Mouse (Mus musculus) megakaryocyte, embryonic 14.5 days (primary cell): ENCODE data around the gene Nsd1. TPM values are rescaled to one million over a fixed set of nuclear protein-coding genes. Genes with fewer than 3 reads are reported as not detected.
A peak's percentile ranks its signal among the peaks of the same experiment; 100 is the strongest.

Source experiments
- H3K27me3 ChIP-seq: replicated peaks from 2 replicates; pipeline ENCODE3; 2012; ENCODE audit warnings: inconsistent platforms
- H3K36me3 ChIP-seq: replicated peaks from 2 replicates; pipeline ENCODE3; 2012; ENCODE audit warnings: low read length, inconsistent platforms, mixed read lengths
- H3K4me1 ChIP-seq: 2 replicates; pipeline ENCODE4 v1.6.1; 2012; ENCODE audit warnings: inconsistent platforms
- H3K4me3 ChIP-seq: replicated peaks from 2 replicates; pipeline ENCODE3; 2012; ENCODE audit warnings: moderate library complexity, mild to moderate bottlenecking, inconsistent platforms
- H3K9me3 ChIP-seq: 2 replicates; pipeline ENCODE4 v1.6.1; 2012; ENCODE audit warnings: inconsistent platforms
- FLI1 ChIP-seq: IDR thresholded peaks from 2 replicates; pipeline ENCODE4 v1.6.1; 2012; ENCODE audit warnings: low read length, inconsistent platforms, mixed read lengths
- GATA1 ChIP-seq: IDR thresholded peaks from 3 replicates; pipeline ENCODE4 v1.6.1; 2012; ENCODE audit warnings: mixed read lengths, low read length, inconsistent platforms, borderline replicate concordance
- polyA plus RNA-seq: library from polyadenylated mRNA; stranded (reverse); fragments of >175 nt; gene quantifications from 2 replicates; pipeline ENCODE4 v1.2.3, GENCODE M21; 2012; ENCODE audit warnings: low replicate concordance; ENCODE audit not compliant: insufficient read depth

Gene Nsd1
- polyA plus RNA-seq, 1 experiment, result 2.5 TPM

GRCm38 (mm10) chr13:55339259-55339658 is 129.7 kb downstream of the Nsd1 start:
- TF ChIP-seq FLI1 (no peak), GATA1 (no peak)
- Histone ChIP-seq H3K4me3 (peak overlapping the region; percentile 57), H3K27me3 (peaks cover 13% of the 10 kb centered on the region), H3K36me3 (peaks cover 18% of the 10 kb centered on the region), H3K4me1 (peaks cover 36% of the 10 kb centered on the region), H3K9me3 (no peaks in the 10 kb centered on the region)

GRCm38 (mm10) chr13:55342469-55342868 is 132.9 kb downstream of the Nsd1 start:
- H3K36me3 ChIP-seq, result peaks cover 51% of the 10 kb centered on the region
- no peak overlapping the region for H3K4me3 ChIP-seq
- H3K4me1 ChIP-seq, result peaks cover 47% of the 10 kb centered on the region
- TF ChIP-seq FLI1 (no peak), GATA1 (no peak)
- no peaks in the 10 kb centered on the region for H3K27me3 ChIP-seq
- no peaks in the 10 kb centered on the region for H3K9me3 ChIP-seq

GRCm38 (mm10) chr13:55344286-55344685 is 134.7 kb downstream of the Nsd1 start:
- H3K9me3 ChIP-seq, result no peaks in the 10 kb centered on the region
- H3K4me3 ChIP-seq, result no peak overlapping the region
- TF ChIP-seq GATA1 (no peak), FLI1 (no peak)
- H3K4me1 ChIP-seq, result peaks cover 37% of the 10 kb centered on the region
- H3K27me3 ChIP-seq, result no peaks in the 10 kb centered on the region
- peaks cover 68% of the 10 kb centered on the region for H3K36me3 ChIP-seq

- H3K9me3 ChIP-seq, result no peaks in the 10 kb centered on the region
- H3K4me3 ChIP-seq, result no peak overlapping the region
- peaks cover 52% of the 10 kb centered on the region for H3K4me1 ChIP-seq
- H3K36me3 ChIP-seq, result peaks cover 90% of the 10 kb centered on the region
- no peak for TF ChIP-seq FLI1
- H3K27me3 ChIP-seq, result no peaks in the 10 kb centered on the region
Observed at GRCm38 (mm10) chr13:55346745-55347144, 137.2 kb downstream of the Nsd1 start.

- H3K27me3 ChIP-seq, result no peaks in the 10 kb centered on the region
- H3K4me1 ChIP-seq, result peaks cover 66% of the 10 kb centered on the region
- TF ChIP-seq FLI1 (no peak), GATA1 (no peak)
- peaks cover 53% of the 10 kb centered on the region for H3K36me3 ChIP-seq
- peak overlapping the region; percentile 100 for H3K4me3 ChIP-seq
- no peaks in the 10 kb centered on the region for H3K9me3 ChIP-seq
Observed at GRCm38 (mm10) chr13:55361145-55361544, 151.6 kb downstream of the Nsd1 start.

- Histone ChIP-seq H3K27me3 (no peaks in the 10 kb centered on the region), H3K9me3 (no peaks in the 10 kb centered on the region), H3K4me1 (peaks cover 62% of the 10 kb centered on the region), H3K36me3 (peaks cover 45% of the 10 kb centered on the region), H3K4me3 (peak overlapping the region; percentile 100)
- TF ChIP-seq GATA1 (no peak), FLI1 (no peak)
Observed at GRCm38 (mm10) chr13:55361974-55362452, 152.4 kb downstream of the Nsd1 start.

- peaks cover 40% of the 10 kb centered on the region for H3K36me3 ChIP-seq
Observed at GRCm38 (mm10) chr13:55362453-55363060, 153.0 kb downstream of the Nsd1 start, which contains the start of gene Lman2. Gene Lman2 (minus strand): TSS chr13:55362783.

More at GRCm38 (mm10) chr13:55362453-55363060, 153.0 kb downstream of the Nsd1 start, which contains the start of gene Lman2:
- Histone ChIP-seq H3K27me3 (no peaks in the 10 kb centered on the region), H3K4me1 (peaks cover 61% of the 10 kb centered on the region), H3K4me3 (peak within 1 kb of the TSS; percentile 100), H3K9me3 (no peaks in the 10 kb centered on the region)
- no peak for TF ChIP-seq GATA1
- no peak; the same call in 1 of the 2 replicates for TF ChIP-seq FLI1

Other genes starting within 250 kb of the Nsd1 start
- gene Hk3, start 188.4 kb upstream of the Nsd1 start, polyA plus RNA-seq, result 10.3 TPM in 1 of 2 replicates, not detected in the other
- gene Uimc1, start 109.5 kb upstream of the Nsd1 start, polyA plus RNA-seq, result 1.2 and 4.7 TPM in 2 replicates
- gene Zfp346, start 104.5 kb upstream of the Nsd1 start, polyA plus RNA-seq, result 2.4 TPM in 1 of 2 replicates, not detected in the other
- gene Gm17617, start 76.2 kb upstream of the Nsd1 start, polyA plus RNA-seq, result not detected in 2 replicates
- not detected in 2 replicates for gene Fgfr4, start 57.1 kb upstream of the Nsd1 start, polyA plus RNA-seq
- 484 and 629 TPM in 2 replicates for gene Prelid1, start 110.7 kb downstream of the Nsd1 start, polyA plus RNA-seq
- 23.5 and 94.6 TPM in 2 replicates for gene Rab24, start 112.2 kb downstream of the Nsd1 start, polyA plus RNA-seq
- 5.7 TPM in 1 of 2 replicates, not detected in the other for gene Mxd3, start 120.0 kb downstream of the Nsd1 start, polyA plus RNA-seq
- 59.9 and 62.1 TPM in 2 replicates for gene Lman2, start 153.0 kb downstream of the Nsd1 start, polyA plus RNA-seq
- 6.2 and 8.4 TPM in 2 replicates for gene Rgs14, start 159.9 kb downstream of the Nsd1 start, polyA plus RNA-seq
- gene Slc34a1, start 188.4 kb downstream of the Nsd1 start, polyA plus RNA-seq, result not detected in 2 replicates
- not detected in 2 replicates for gene Pfn3, start 205.4 kb downstream of the Nsd1 start, polyA plus RNA-seq
- 0.54 TPM in 1 of 2 replicates, not detected in the other for gene F12, start 217.0 kb downstream of the Nsd1 start, polyA plus RNA-seq
- gene Grk6, start 235.3 kb downstream of the Nsd1 start, polyA plus RNA-seq, result 33.8 and 54.2 TPM in 2 replicates